Mouse (Mus musculus) lung, embryonic 14.5 days (tissue): ENCODE results near the gene RPS10-NUDT3. TPM values are rescaled to one million over a fixed set of nuclear protein-coding genes. Genes with fewer than 3 reads are reported as not detected.
A peak's percentile ranks its signal among the peaks of the same experiment; 100 is the strongest.

ENCODE experiments used
- ATAC-seq: fragments of 200-750 bp; cut with Nextera tagmentation; 2 replicates; pipeline ENCODE4 v1.8.0; 2017; ENCODE audit warnings: mild to moderate bottlenecking, moderate TSS enrichment, moderate library complexity; ENCODE audit not compliant: insufficient read depth
- DNase-seq: peaks from one replicate; pipeline ENCODE4 v3.0.0-alpha.2; 2015
- H3K27ac ChIP-seq: fragments of 300-500 bp; sonication (generic); 2 replicates; pipeline ENCODE4 v1.5.1; 2014; ENCODE audit warnings: low read depth, mild to moderate bottlenecking, moderate library complexity
- H3K27me3 ChIP-seq: fragments of 300-500 bp; sonication (generic); 2 replicates; pipeline ENCODE4 v1.6.1; 2014; ENCODE audit warnings: low read length, control low read depth; ENCODE audit not compliant: insufficient read depth
- H3K36me3 ChIP-seq: fragments of 300-500 bp; sonication (generic); 2 replicates; pipeline ENCODE4 v1.6.1; 2014; ENCODE audit warnings: control low read depth; ENCODE audit not compliant: insufficient read depth
- H3K4me1 ChIP-seq: fragments of 300-500 bp; sonication (generic); 2 replicates; pipeline ENCODE4 v1.6.1; 2014; ENCODE audit warnings: antibody characterized with exemption, control low read depth; ENCODE audit not compliant: insufficient read depth
- H3K4me2 ChIP-seq: fragments of 300-500 bp; sonication (generic); 2 replicates; pipeline ENCODE4 v1.6.1; 2014; ENCODE audit warnings: mild to moderate bottlenecking
- H3K4me3 ChIP-seq: fragments of 300-500 bp; sonication (generic); 2 replicates; pipeline ENCODE4 v1.5.1; 2014; ENCODE audit warnings: low read depth, low read length
- H3K9ac ChIP-seq: fragments of 300-500 bp; sonication (generic); 2 replicates; pipeline ENCODE4 v1.6.1; 2014
- H3K9me3 ChIP-seq: fragments of 300-500 bp; sonication (generic); 2 replicates; pipeline ENCODE4 v1.6.1; 2016; ENCODE audit warnings: low read depth, low read length, control low read depth
- CTCF ChIP-seq: IDR thresholded peaks from 2 replicates; pipeline ENCODE4 v1.5.1; 2016; ENCODE audit warnings: antibody characterized with exemption, low read depth
- WGBS: fragments of 180-500 bp; shearing (Covaris S2); extraction: QIAGEN DNeasy Blood & Tissue Kit; methylation state at CpG from one replicate; pipeline ENCODE4 v1.1.7; 2014; 5-methylcytosine and 5-hydroxymethylcytosine counted together
- polyA plus RNA-seq: library from polyadenylated mRNA; unstranded; fragments of >200 nt; fragmentation: Nextera tagmentation; extraction: Ambion mirVana; gene quantifications from 2 replicates; pipeline ENCODE4 v1.2.1, GENCODE M21; 2014

The RPS10-NUDT3 gene
- polyA plus RNA-seq, 1 experiment from 2014 or later: not detected

DNA sequence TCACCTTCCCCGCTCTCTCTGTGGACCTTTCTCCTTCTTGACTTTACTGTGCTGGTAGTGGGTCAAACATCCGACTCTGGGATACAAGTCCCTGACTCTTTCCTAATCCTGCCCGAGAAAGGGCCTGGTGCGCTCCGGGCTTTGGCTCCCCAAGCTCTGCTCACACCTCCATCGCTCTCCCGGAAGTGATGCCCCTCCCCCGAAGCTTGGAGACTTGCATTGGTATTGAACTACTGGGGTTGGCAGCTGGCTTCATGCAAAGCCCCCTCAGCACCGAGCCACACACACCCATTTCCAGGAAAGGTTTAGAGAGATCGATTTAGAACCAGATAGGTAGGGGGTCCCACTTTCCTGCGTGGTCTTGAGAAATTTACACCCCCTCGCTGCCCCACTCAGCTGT lies 89.0 kb downstream of the RPS10-NUDT3 start:
- Histone ChIP-seq H3K4me2 (no peak overlapping the region), H3K9me3 (no peaks in the 10 kb centered on the region), H3K27ac (no peak overlapping the region), H3K9ac (no peak overlapping the region), H3K4me3 (no peak overlapping the region), H3K27me3 (no peaks in the 10 kb centered on the region), H3K36me3 (no peaks in the 10 kb centered on the region), H3K4me1 (no peaks in the 10 kb centered on the region)
- no peak for TF ChIP-seq CTCF
- ATAC-seq (no peak), DNase-seq (no peak)
- 38% methylated on average over 12 of the region's 12 CpGs for WGBS

- H3K27ac ChIP-seq: no peak overlapping the region
- 81% methylated on average over 11 of the region's 11 CpGs for WGBS
- H3K9ac ChIP-seq: no peak overlapping the region
- H3K9me3 ChIP-seq: no peaks in the 10 kb centered on the region
- TF ChIP-seq CTCF: no peak
- no peaks in the 10 kb centered on the region for H3K27me3 ChIP-seq
- H3K36me3 ChIP-seq: no peaks in the 10 kb centered on the region
- no peaks in the 10 kb centered on the region for H3K4me1 ChIP-seq
- H3K4me2 ChIP-seq: no peak overlapping the region
- no peak overlapping the region for H3K4me3 ChIP-seq
- DNase-seq (no peak), ATAC-seq (no peak)
Observed at GRCm38 (mm10) chr17:27544551-27544950, 90.5 kb downstream of the RPS10-NUDT3 start.

DNA sequence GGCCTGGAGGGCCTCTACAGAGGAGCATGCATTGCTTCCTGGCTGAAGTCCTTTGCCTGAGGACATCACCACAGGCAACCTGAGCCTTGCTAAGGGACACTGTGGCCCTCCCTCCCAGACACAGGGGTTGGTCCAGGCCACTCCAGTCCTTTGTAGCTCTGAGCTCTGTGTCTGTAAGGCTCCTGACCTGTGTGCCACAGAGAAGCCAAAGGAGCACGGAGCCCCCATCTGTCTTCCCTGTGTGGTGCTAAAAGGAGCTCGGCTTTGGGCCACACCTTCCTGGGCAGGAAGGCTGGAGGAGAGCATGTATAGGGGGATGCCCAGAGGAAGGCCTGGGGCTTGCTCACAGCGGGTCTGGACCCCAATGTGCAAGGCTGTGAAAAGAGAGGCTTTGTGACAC lies 93.0 kb downstream of the RPS10-NUDT3 start:
- H3K4me1 ChIP-seq: no peaks in the 10 kb centered on the region
- no peak overlapping the region for H3K4me2 ChIP-seq
- DNase-seq (no peak), ATAC-seq (no peak)
- H3K36me3 ChIP-seq: no peaks in the 10 kb centered on the region
- no peaks in the 10 kb centered on the region for H3K9me3 ChIP-seq
- TF ChIP-seq CTCF: no peak
- WGBS: 81% methylated on average over 3 of the region's 3 CpGs
- H3K4me3 ChIP-seq: no peak overlapping the region
- H3K9ac ChIP-seq: no peak overlapping the region
- H3K27me3 ChIP-seq: no peaks in the 10 kb centered on the region
- H3K27ac ChIP-seq: no peak overlapping the region

GRCm38 (mm10) chr17:27541261-27541660 lies 93.8 kb downstream of the RPS10-NUDT3 start:
- WGBS: 60% methylated on average over 2 of the region's 2 CpGs
- no peaks in the 10 kb centered on the region for H3K4me1 ChIP-seq
- H3K27me3 ChIP-seq: no peaks in the 10 kb centered on the region
- DNase-seq (no peak), ATAC-seq (no peak)
- H3K4me2 ChIP-seq: no peak overlapping the region
- H3K27ac ChIP-seq: no peak overlapping the region
- H3K9me3 ChIP-seq: no peaks in the 10 kb centered on the region
- no peak overlapping the region for H3K9ac ChIP-seq
- H3K4me3 ChIP-seq: no peak overlapping the region
- no peak for TF ChIP-seq CTCF
- no peaks in the 10 kb centered on the region for H3K36me3 ChIP-seq

DNA sequence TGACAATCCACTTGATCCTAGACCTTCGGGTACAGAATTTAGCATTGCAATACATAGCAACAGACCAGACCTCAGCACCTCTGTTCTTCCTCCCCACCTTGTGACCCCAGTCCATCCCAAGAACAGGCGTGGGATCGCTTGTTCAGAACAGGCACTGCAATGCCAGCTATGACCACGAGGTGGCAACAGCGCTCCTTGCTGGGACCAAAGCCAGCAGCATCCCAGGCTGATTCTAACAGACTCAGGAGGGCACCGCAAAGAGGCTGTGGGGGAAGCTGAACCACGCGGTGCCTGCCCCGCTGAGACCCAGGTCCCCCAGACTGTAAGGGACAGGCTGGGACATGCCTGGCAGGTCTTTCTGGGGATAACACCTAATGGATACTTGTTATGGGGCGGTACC lies 100.3 kb downstream of the RPS10-NUDT3 start:
- ATAC-seq (peak; percentile 70; the same call in 1 of the 2 replicates), DNase-seq (peak; percentile 96)
- no peaks in the 10 kb centered on the region for H3K36me3 ChIP-seq
- no peak overlapping the region for H3K4me2 ChIP-seq
- H3K4me1 ChIP-seq: no peaks in the 10 kb centered on the region
- no peaks in the 10 kb centered on the region for H3K27me3 ChIP-seq
- TF ChIP-seq CTCF: peak; percentile 100
- H3K27ac ChIP-seq: no peak overlapping the region
- WGBS: 6% methylated on average over 10 of the region's 10 CpGs
- H3K4me3 ChIP-seq: no peak overlapping the region
- no peaks in the 10 kb centered on the region for H3K9me3 ChIP-seq
- H3K9ac ChIP-seq: no peak overlapping the region

DNA sequence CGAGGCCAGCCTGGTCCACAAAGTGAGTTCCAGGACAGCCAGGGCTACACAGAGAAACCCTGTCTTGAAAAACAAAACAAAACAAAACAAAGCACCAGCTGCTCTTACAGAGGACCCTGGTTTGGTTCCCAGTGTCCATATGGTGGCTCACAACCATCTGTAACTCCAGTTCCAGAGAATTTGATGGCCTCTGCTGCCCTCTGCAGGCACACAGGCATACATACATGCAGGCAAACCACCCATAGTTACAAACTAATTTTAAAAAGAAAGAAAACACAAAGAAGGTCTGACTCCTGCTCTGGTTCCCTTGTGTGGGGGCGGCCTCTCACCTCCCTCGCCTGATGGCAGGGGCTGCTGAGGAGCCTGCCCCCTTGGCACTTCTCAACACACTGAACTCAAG lies 101.7 kb downstream of the RPS10-NUDT3 start:
- DNase-seq: peak; percentile 32
- 94% methylated on average over 3 of the region's 3 CpGs for WGBS
- no peak overlapping the region for H3K27ac ChIP-seq
- no peaks in the 10 kb centered on the region for H3K36me3 ChIP-seq
- H3K9ac ChIP-seq: no peak overlapping the region
- H3K4me1 ChIP-seq: no peaks in the 10 kb centered on the region
- H3K9me3 ChIP-seq: no peaks in the 10 kb centered on the region
- 0 out of 2 replicates have a peak, but pooled peaks have one; percentile 16 for TF ChIP-seq CTCF
- H3K27me3 ChIP-seq: no peaks in the 10 kb centered on the region
- H3K4me2 ChIP-seq: no peak overlapping the region
- no peak overlapping the region for H3K4me3 ChIP-seq
- no peak for ATAC-seq

DNA sequence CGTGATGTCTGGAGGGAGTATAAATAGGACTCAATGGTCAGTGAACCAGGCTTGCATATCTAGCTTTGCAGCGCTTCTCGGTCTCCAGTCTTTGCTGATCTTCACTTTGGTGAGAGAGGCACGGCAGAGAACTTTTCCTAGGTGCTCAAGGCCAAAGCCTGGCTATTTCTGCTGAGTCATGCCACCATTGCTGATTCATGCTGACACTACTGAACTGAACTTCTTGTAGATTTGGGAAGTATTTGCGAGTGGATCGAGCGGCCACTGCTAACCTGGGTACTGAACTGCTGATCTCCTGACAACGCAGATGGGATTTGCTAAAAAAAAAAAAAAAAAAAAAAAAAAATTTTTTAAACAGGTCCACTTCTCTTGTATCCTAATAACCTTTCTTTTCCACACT lies 102.9 kb downstream of the RPS10-NUDT3 start:
- Histone ChIP-seq H3K4me1 (no peaks in the 10 kb centered on the region), H3K4me2 (no peak overlapping the region), H3K4me3 (no peak overlapping the region), H3K36me3 (no peaks in the 10 kb centered on the region), H3K9me3 (no peaks in the 10 kb centered on the region), H3K9ac (no peak overlapping the region), H3K27me3 (no peaks in the 10 kb centered on the region), H3K27ac (no peak overlapping the region)
- ATAC-seq (no peak), DNase-seq (peak; percentile 16)
- no peak for TF ChIP-seq CTCF
- 81% methylated on average over 8 of the region's 8 CpGs for WGBS

Other genes starting within 250 kb of the RPS10-NUDT3 start
- gene Grm4, start 113.8 kb downstream of the RPS10-NUDT3 start, polyA plus RNA-seq: 0.05 and 0.11 TPM in 2 replicates
- gene Hmga1, start 78.7 kb downstream of the RPS10-NUDT3 start, polyA plus RNA-seq: 295 and 329 TPM in 2 replicates
- 17.6 and 21.8 TPM in 2 replicates for gene AI413582, start 69.5 kb downstream of the RPS10-NUDT3 start, polyA plus RNA-seq
- 30.5 and 34.4 TPM in 2 replicates for gene Nudt3, start 11.7 kb downstream of the RPS10-NUDT3 start, polyA plus RNA-seq
- gene Rps10, start 1.4 kb upstream of the RPS10-NUDT3 start, polyA plus RNA-seq: 1,167 and 1,191 TPM in 2 replicates
- gene Pacsin1, start 20.3 kb upstream of the RPS10-NUDT3 start, polyA plus RNA-seq: 0.39 and 0.60 TPM in 2 replicates
- gene Spdef, start 93.7 kb upstream of the RPS10-NUDT3 start, polyA plus RNA-seq: 0.88 and 1.1 TPM in 2 replicates
- 19.5 and 20.3 TPM in 2 replicates for gene D17Wsu92e, start 185.4 kb upstream of the RPS10-NUDT3 start, polyA plus RNA-seq
- gene Snrpc, start 202.9 kb upstream of the RPS10-NUDT3 start, polyA plus RNA-seq: 361 and 368 TPM in 2 replicates
- 7.1 and 8.0 TPM in 2 replicates for gene Uhrf1bp1, start 221.2 kb upstream of the RPS10-NUDT3 start, polyA plus RNA-seq